Mouse (Mus musculus) erythroid progenitor cell, adult 5-6 weeks (primary cell): ENCODE data around the gene Ifit3b. TPM values are rescaled to one million over a fixed set of nuclear protein-coding genes. Genes with fewer than 3 reads are reported as not detected.

ENCODE experiments used
- total RNA-seq, 2 experiments: library from RNA; stranded (forward) in 1 of 2; stranded (reverse) in 1 of 2; fragments of 150-400 nt in 1 of 2; fragments of 186-747, 209-891 nt in 1 of 2; gene quantifications; 2 replicates each; pipeline versions ENCODE4 v1.2.3 to v1.2.4; 2015 to 2017; ENCODE audit warnings: low replicate concordance in 2 of 2

The Ifit3b gene
- total RNA-seq, 2 experiments from 2014 or later = 0.84 TPM; not detected in 1

Other genes starting within 250 kb of the Ifit3b start
- not detected in 2 replicates for gene Ch25h, start 132.8 kb upstream of the Ifit3b start, total RNA-seq (2015; ENCODE audit: low replicate concordance)
- gene Ch25h, start 132.8 kb upstream of the Ifit3b start, total RNA-seq (2017; ENCODE audit: low replicate concordance) = not detected in 2 replicates
- gene Lipa, start 80.5 kb upstream of the Ifit3b start, total RNA-seq (2015; ENCODE audit: low replicate concordance) = 21.4 and 26.3 TPM in 2 replicates
- 9.1 and 11.0 TPM in 2 replicates for gene Lipa, start 80.5 kb upstream of the Ifit3b start, total RNA-seq (2017; ENCODE audit: low replicate concordance)
- gene Ifit2, start 57.3 kb upstream of the Ifit3b start, total RNA-seq (2015; ENCODE audit: low replicate concordance) = 2.9 and 5.0 TPM in 2 replicates
- gene Ifit2, start 57.3 kb upstream of the Ifit3b start, total RNA-seq (2017; ENCODE audit: low replicate concordance) = 7.7 and 11.2 TPM in 2 replicates
- gene Ifit3, start 24.4 kb upstream of the Ifit3b start, total RNA-seq (2015; ENCODE audit: low replicate concordance) = 2.5 and 9.2 TPM in 2 replicates
- 2.3 and 4.5 TPM in 2 replicates for gene Ifit3, start 24.4 kb upstream of the Ifit3b start, total RNA-seq (2017; ENCODE audit: low replicate concordance)
- 1.1 and 1.3 TPM in 2 replicates for gene Ifit1bl1, start 6.0 kb upstream of the Ifit3b start, total RNA-seq (2015; ENCODE audit: low replicate concordance)
- 2.7 TPM in 1 of 2 replicates, not detected in the other for gene Ifit1bl1, start 6.0 kb upstream of the Ifit3b start, total RNA-seq (2017; ENCODE audit: low replicate concordance)
- 2.1 and 2.5 TPM in 2 replicates for gene Ifit1bl2, start 32.8 kb downstream of the Ifit3b start, total RNA-seq (2015; ENCODE audit: low replicate concordance)
- gene Ifit1bl2, start 32.8 kb downstream of the Ifit3b start, total RNA-seq (2017; ENCODE audit: low replicate concordance) = 1.8 TPM in 1 of 2 replicates, not detected in the other
- gene Ifit1, start 32.9 kb downstream of the Ifit3b start, total RNA-seq (2015; ENCODE audit: low replicate concordance) = 4.0 and 9.6 TPM in 2 replicates
- gene Ifit1, start 32.9 kb downstream of the Ifit3b start, total RNA-seq (2017; ENCODE audit: low replicate concordance) = 4.9 and 11.6 TPM in 2 replicates
- 0.36 TPM in 1 of 2 replicates, not detected in the other for gene Slc16a12, start 139.3 kb downstream of the Ifit3b start, total RNA-seq (2015; ENCODE audit: low replicate concordance)
- gene Slc16a12, start 139.3 kb downstream of the Ifit3b start, total RNA-seq (2017; ENCODE audit: low replicate concordance) = not detected in 2 replicates